Mouse (Mus musculus): ENCODE data around the gene Adora1. TPM values are rescaled to one million over a fixed set of nuclear protein-coding genes. Genes with fewer than 3 reads are reported as not detected.
A peak's percentile ranks its signal among the peaks of the same experiment; 100 is the strongest.

Gene Adora1
- polyA plus RNA-seq, 1 experiment from 2014 or later: 7.3 TPM

DNA sequence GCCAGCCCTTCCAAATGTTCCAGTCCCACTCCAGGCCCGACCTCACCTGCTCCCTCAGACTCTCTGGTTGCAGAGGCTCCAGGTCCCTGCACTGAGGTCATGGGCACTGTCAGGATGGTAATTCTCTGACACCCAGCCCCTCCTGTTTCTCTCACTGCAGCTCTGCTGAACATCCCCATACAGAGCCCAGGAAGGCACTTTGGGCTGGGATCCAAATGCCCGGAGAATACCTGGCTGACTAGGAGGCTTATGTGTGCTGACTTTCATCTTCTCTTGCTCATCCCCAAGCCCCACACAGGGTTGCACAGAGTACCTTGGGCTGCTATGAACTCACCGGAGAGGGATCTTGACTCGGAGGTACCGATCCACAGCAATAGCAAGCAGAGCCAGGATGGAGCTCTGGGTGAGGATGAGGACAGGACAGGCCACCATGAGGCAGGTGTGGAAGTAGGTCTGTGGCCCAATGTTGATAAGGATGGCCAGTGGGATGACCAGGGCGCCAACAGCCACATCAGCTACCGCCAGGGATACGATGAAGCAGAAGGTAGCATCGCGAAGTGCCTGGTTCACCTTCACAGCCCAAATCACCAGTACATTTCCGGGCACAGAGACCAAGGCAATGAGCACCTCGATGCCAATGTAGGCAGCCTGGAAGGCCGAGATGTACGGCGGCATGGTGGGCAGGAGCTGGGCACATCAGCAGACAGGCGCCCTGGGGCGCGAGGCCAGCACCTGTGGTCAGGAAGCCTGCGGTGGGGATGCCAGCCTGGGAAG, 1.4 kb downstream of the Adora1 start:
- Histone ChIP-seq H3K9me3 (ENCODE audit: control insufficient read depth, low read length) (no peaks in the 10 kb centered on the region), H3K4me1 (ENCODE audit: control insufficient read depth, insufficient read depth, low read length) (peaks cover 8% of the 10 kb centered on the region; the same call in 1 of the 2 replicates), H3K4me3 (replicated peaks; ENCODE audit: low read depth, low read length) (peak overlapping the region; percentile 44), H3K9ac (replicated peaks; ENCODE audit: low read length) (0 out of 2 replicates have a peak overlapping the region, but pooled peaks have one; percentile 62), H3K4me2 (ENCODE audit: low read length) (peak overlapping the region; percentile 79), H3K36me3 (ENCODE audit: control insufficient read depth, insufficient read depth, low read length) (no peaks in the 10 kb centered on the region), H3K27me3 (ENCODE audit: control insufficient read depth, insufficient read depth, low read length) (peaks cover 21% of the 10 kb centered on the region), H3K27ac (replicated peaks; ENCODE audit: low read depth, low read length) (no peak overlapping the region)
- WGBS: 46% methylated on average over 19 of the region's 19 CpGs
- ATAC-seq (ENCODE audit: low FRiP score, low TSS enrichment): no peak
- no peak for DNase-seq

DNA sequence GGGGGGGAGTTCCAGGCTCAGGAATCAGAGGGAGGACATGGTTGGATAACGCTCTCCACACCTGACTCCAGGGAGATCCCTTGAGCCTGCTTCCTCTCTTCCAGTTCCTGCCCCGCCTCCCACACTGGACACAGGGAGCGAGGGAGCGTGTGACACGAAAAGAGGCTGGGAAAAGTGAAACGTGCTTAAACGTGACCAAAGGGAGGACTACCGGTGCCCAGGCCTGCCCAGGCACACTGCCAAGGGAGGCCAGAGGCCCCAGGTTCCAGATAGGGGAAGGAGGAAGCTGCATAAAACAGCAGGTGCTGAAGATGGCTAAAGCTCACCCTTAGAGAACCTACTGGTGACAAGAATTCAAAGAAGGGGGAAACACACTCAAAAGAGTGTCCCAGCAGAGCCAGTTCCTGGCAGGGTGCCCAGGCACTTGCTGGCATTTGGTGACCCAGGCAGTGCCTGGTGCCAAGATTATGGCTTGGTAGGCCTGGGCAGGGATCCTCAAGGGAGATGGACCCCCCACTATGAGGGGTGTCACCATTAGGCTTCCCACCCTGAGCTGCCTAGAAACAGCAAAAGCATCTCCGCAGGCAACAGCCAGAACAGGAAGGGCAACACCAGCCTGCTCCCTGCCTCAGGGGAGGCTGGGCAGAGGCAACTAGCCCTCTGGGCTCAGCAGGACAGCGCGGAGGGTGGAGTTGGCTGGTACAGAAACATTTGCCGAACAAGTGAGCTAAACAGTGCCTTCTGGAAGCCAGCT, 2.3 kb downstream of the Adora1 start:
- peak overlapping the region; percentile 79; the same call in 1 of the 2 replicates for H3K4me2 ChIP-seq (ENCODE audit: low read length)
- H3K36me3 ChIP-seq (ENCODE audit: control insufficient read depth, insufficient read depth, low read length): no peaks in the 10 kb centered on the region
- no peaks in the 10 kb centered on the region for H3K9me3 ChIP-seq (ENCODE audit: control insufficient read depth, low read length)
- DNase-seq: peak; percentile 69
- H3K4me3 ChIP-seq (replicated peaks; ENCODE audit: low read depth, low read length): no peak overlapping the region
- peak; percentile 22; the same call in 1 of the 2 replicates for ATAC-seq (ENCODE audit: low FRiP score, low TSS enrichment)
- H3K27me3 ChIP-seq (ENCODE audit: control insufficient read depth, insufficient read depth, low read length): peaks cover 21% of the 10 kb centered on the region
- H3K27ac ChIP-seq (replicated peaks; ENCODE audit: low read depth, low read length): no peak overlapping the region
- WGBS: 47% methylated on average over 12 of the region's 12 CpGs
- no peak overlapping the region; the same call in 1 of the 2 replicates for H3K9ac ChIP-seq (replicated peaks; ENCODE audit: low read length)
- peaks cover 8% of the 10 kb centered on the region; the same call in 1 of the 2 replicates for H3K4me1 ChIP-seq (ENCODE audit: control insufficient read depth, insufficient read depth, low read length)

DNA sequence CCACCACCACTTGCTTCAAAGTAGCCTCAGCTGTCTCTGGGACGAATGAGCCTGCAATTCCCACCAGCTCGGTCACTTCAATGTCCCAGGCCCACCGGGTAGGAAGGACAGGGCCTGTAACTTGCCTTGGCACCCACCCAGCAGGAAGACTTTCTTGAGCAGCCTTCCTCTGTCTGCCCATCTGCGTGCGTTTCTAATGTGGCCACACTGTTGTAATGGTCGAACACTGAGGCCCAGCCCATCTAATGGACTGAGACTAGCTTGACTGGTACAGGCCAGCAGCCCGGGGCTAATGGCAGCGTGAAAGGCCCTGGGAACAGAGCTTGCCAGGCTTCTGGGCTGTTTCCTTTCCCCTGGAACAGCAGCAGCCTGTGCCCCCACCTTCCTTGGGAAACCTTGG, 2.9 kb downstream of the Adora1 start:
- H3K36me3 ChIP-seq (ENCODE audit: control insufficient read depth, insufficient read depth, low read length): no peaks in the 10 kb centered on the region
- H3K4me2 ChIP-seq (ENCODE audit: low read length): no peak overlapping the region
- peaks cover 21% of the 10 kb centered on the region for H3K27me3 ChIP-seq (ENCODE audit: control insufficient read depth, insufficient read depth, low read length)
- H3K4me3 ChIP-seq (replicated peaks; ENCODE audit: low read depth, low read length): no peak overlapping the region
- no peak overlapping the region; the same call in 1 of the 2 replicates for H3K9ac ChIP-seq (replicated peaks; ENCODE audit: low read length)
- DNase-seq: no peak
- no peaks in the 10 kb centered on the region for H3K9me3 ChIP-seq (ENCODE audit: control insufficient read depth, low read length)
- H3K4me1 ChIP-seq (ENCODE audit: control insufficient read depth, insufficient read depth, low read length): peaks cover 8% of the 10 kb centered on the region; the same call in 1 of the 2 replicates
- WGBS: 67% methylated on average over 8 of the region's 8 CpGs
- no peak overlapping the region for H3K27ac ChIP-seq (replicated peaks; ENCODE audit: low read depth, low read length)
- 0 out of 2 replicates have a peak, but pooled peaks have one; percentile 22 for ATAC-seq (ENCODE audit: low FRiP score, low TSS enrichment)

DNA sequence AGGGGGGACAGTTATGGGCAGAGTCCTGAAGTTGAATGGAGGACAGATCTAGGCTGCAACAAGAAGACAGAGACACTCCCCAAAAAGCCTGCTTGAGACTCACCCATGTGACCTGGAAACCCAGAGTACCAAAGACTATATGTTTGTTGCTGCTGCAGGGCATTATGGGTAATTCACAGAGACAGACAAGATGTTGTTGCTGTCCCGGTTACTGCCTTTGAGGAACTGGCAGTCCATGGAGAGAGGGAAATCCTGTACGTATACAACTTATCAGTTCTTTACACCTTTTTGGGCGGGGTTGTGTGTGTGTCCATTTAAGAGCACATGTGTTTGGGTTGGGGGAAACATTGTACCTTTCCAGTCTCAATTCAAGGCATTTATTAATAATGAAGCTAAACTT, 3.5 kb downstream of the Adora1 start:
- H3K4me3 ChIP-seq (replicated peaks; ENCODE audit: low read depth, low read length): no peak overlapping the region
- peaks cover 8% of the 10 kb centered on the region; the same call in 1 of the 2 replicates for H3K4me1 ChIP-seq (ENCODE audit: control insufficient read depth, insufficient read depth, low read length)
- no peaks in the 10 kb centered on the region for H3K9me3 ChIP-seq (ENCODE audit: control insufficient read depth, low read length)
- DNase-seq (no peak), ATAC-seq (ENCODE audit: low FRiP score, low TSS enrichment) (no peak)
- no peak overlapping the region for H3K9ac ChIP-seq (replicated peaks; ENCODE audit: low read length)
- H3K36me3 ChIP-seq (ENCODE audit: control insufficient read depth, insufficient read depth, low read length): no peaks in the 10 kb centered on the region
- 76% methylated on average over 3 of the region's 3 CpGs for WGBS
- H3K4me2 ChIP-seq (ENCODE audit: low read length): no peak overlapping the region
- H3K27me3 ChIP-seq (ENCODE audit: control insufficient read depth, insufficient read depth, low read length): peaks cover 21% of the 10 kb centered on the region
- no peak overlapping the region for H3K27ac ChIP-seq (replicated peaks; ENCODE audit: low read depth, low read length)

DNA sequence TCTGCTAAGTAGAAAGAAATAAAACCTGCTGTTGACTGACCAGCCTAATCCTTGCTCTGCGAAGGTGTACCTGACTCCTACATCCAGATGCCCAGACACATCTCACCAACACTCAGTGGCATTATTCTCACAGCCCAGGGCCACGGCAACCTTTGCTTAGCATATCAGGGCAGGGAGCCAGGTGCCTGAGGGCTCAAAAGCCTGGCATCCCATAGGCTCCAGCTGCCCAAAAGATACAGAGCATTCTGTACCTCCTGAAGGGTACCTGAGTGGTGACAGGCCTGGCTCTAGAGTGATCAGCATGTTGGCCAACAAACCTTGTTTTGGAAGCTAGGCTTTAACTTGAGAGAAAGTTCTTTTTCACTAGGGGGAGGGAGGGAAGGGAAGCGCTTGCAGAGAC, 4.0 kb downstream of the Adora1 start:
- no peak for DNase-seq
- ATAC-seq (ENCODE audit: low FRiP score, low TSS enrichment): no peak
- no peak overlapping the region for H3K27ac ChIP-seq (replicated peaks; ENCODE audit: low read depth, low read length)
- no peak overlapping the region for H3K4me2 ChIP-seq (ENCODE audit: low read length)
- H3K9me3 ChIP-seq (ENCODE audit: control insufficient read depth, low read length): no peaks in the 10 kb centered on the region
- H3K36me3 ChIP-seq (ENCODE audit: control insufficient read depth, insufficient read depth, low read length): no peaks in the 10 kb centered on the region
- H3K27me3 ChIP-seq (ENCODE audit: control insufficient read depth, insufficient read depth, low read length): peaks cover 21% of the 10 kb centered on the region
- H3K4me3 ChIP-seq (replicated peaks; ENCODE audit: low read depth, low read length): no peak overlapping the region
- peaks cover 8% of the 10 kb centered on the region; the same call in 1 of the 2 replicates for H3K4me1 ChIP-seq (ENCODE audit: control insufficient read depth, insufficient read depth, low read length)
- 79% methylated on average over 3 of the region's 3 CpGs for WGBS
- no peak overlapping the region for H3K9ac ChIP-seq (replicated peaks; ENCODE audit: low read length)

DNA sequence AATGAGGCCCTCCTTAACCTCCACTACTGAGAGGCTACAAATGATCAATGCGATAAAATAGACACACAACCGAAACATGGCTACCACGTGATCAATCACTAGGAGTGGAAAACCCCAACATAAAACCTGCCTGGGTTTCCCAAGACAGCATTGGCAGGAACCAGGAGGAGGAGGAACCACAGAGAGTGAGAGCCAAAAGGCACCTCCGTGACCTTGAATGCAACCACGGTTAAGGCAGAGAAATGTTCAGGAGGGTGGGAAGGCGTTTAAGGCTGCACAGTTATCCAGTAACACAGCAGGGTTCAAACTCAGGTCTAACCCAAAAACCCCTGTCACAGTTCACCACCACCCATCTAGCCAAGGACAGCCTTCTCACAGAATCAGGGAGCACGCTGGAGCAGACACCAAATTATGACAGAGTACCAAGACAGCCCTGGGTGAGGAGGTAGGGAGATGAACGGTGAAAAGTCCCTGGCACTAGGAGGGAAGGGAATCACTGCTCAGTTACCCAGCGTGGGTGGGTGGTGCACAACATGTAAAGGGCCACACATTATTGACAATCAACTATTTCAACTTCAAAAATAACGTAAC, 4.5 kb downstream of the Adora1 start:
- no peak for ATAC-seq (ENCODE audit: low FRiP score, low TSS enrichment)
- 90% methylated on average over 10 of the region's 10 CpGs for WGBS

DNA sequence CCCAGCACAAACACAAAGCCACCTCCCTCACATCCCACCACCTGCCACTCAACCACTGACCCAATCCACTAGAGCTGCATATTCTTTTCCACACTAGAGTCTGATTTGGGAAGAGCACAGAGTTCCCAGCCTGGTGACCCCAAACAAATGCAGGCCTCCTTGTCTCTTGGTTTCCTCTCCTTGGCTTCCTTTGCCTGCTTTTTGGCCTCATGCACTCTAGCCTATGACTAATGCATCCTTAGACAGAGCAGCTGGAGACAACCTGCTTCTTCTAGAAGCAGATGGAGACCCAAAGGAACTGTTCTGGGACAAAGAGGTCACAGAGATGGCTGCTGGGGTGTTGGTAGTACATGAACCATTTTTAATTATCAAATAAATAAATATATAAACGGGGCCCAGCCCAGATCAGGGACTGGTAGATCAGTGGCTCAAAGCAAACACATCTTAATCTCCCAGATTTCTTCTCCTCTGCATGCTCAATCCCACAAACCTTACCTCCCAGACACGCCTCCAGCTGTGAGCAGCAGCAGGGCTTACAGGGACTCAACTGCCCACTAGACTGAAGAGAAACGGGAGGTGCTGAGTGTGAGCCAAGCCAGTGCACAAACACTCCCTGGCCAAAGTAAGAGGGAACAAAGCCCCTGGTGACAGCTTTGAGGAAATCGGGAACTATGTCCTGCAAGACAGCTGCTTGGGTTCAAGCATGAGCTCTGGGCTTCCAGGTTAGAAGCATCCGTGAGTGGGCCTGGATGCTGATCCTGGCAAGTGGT, 5.2 kb downstream of the Adora1 start:
- ATAC-seq (ENCODE audit: low FRiP score, low TSS enrichment) (no peak), DNase-seq (no peak)
- 69% methylated on average over 5 of the region's 5 CpGs for WGBS
- no peak overlapping the region for H3K27ac ChIP-seq (replicated peaks; ENCODE audit: low read depth, low read length)
- H3K9me3 ChIP-seq (ENCODE audit: control insufficient read depth, low read length): no peaks in the 10 kb centered on the region
- H3K27me3 ChIP-seq (ENCODE audit: control insufficient read depth, insufficient read depth, low read length): peaks cover 19% of the 10 kb centered on the region
- no peak overlapping the region for H3K4me3 ChIP-seq (replicated peaks; ENCODE audit: low read depth, low read length)
- no peaks in the 10 kb centered on the region for H3K36me3 ChIP-seq (ENCODE audit: control insufficient read depth, insufficient read depth, low read length)
- H3K4me2 ChIP-seq (ENCODE audit: low read length): no peak overlapping the region
- H3K9ac ChIP-seq (replicated peaks; ENCODE audit: low read length): no peak overlapping the region
- H3K4me1 ChIP-seq (ENCODE audit: control insufficient read depth, insufficient read depth, low read length): peaks cover 4% of the 10 kb centered on the region; the same call in 1 of the 2 replicates

More for the DNA sequence above, 4.5 kb downstream of the Adora1 start:
- H3K9ac ChIP-seq (replicated peaks; ENCODE audit: low read length): no peak overlapping the region
- peaks cover 21% of the 10 kb centered on the region for H3K27me3 ChIP-seq (ENCODE audit: control insufficient read depth, insufficient read depth, low read length)
- no peaks in the 10 kb centered on the region for H3K36me3 ChIP-seq (ENCODE audit: control insufficient read depth, insufficient read depth, low read length)
- no peak overlapping the region for H3K4me2 ChIP-seq (ENCODE audit: low read length)
- no peak overlapping the region for H3K4me3 ChIP-seq (replicated peaks; ENCODE audit: low read depth, low read length)
- H3K4me1 ChIP-seq (ENCODE audit: control insufficient read depth, insufficient read depth, low read length): peaks cover 8% of the 10 kb centered on the region; the same call in 1 of the 2 replicates
- no peak overlapping the region for H3K27ac ChIP-seq (replicated peaks; ENCODE audit: low read depth, low read length)
- no peak for DNase-seq
- no peaks in the 10 kb centered on the region for H3K9me3 ChIP-seq (ENCODE audit: control insufficient read depth, low read length)

DNA sequence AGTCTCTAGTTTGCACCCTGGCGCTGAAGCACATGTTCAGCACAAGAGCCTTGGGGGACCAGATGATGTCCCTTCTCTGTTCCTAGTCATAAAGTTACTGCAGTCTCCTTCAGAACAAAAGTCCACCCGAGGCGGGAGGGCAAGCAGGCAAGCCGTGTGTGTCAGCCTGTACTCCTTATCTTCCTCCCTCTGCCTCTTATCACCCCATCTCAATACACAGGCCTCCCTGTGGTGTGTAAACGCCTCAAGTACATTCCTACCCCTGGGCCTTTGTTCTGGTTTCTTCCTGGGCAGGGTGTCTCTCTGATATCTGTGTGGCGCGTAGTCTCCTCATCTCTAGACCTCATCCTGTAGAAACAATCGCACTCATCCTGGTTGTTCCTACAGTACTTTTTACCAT, 8.5 kb downstream of the Adora1 start:
- H3K4me3 ChIP-seq (replicated peaks; ENCODE audit: low read depth, low read length): no peak overlapping the region
- H3K36me3 ChIP-seq (ENCODE audit: control insufficient read depth, insufficient read depth, low read length): no peaks in the 10 kb centered on the region
- WGBS: 87% methylated on average over 8 of the region's 8 CpGs
- H3K27me3 ChIP-seq (ENCODE audit: control insufficient read depth, insufficient read depth, low read length): no peaks in the 10 kb centered on the region
- no peak overlapping the region for H3K27ac ChIP-seq (replicated peaks; ENCODE audit: low read depth, low read length)
- H3K9me3 ChIP-seq (ENCODE audit: control insufficient read depth, low read length): no peaks in the 10 kb centered on the region
- H3K4me2 ChIP-seq (ENCODE audit: low read length): no peak overlapping the region
- no peaks in the 10 kb centered on the region for H3K4me1 ChIP-seq (ENCODE audit: control insufficient read depth, insufficient read depth, low read length)
- no peak for DNase-seq
- no peak for ATAC-seq (ENCODE audit: low FRiP score, low TSS enrichment)
- H3K9ac ChIP-seq (replicated peaks; ENCODE audit: low read length): no peak overlapping the region
